Mouse (Mus musculus) brain, embryonic 18.5 days (tissue): ENCODE measurements around the gene Spdl1.
"Not testable (repeated sequence)": the region's sequence is repeated elsewhere in the genome, so short reads cannot be mapped to it uniquely, and the experiment has no call there.

Experiments used
- DNase-seq: peaks from one replicate; pipeline ENCODE4 v3.0.0-alpha.2; 2012; ENCODE audit warnings: low read depth, low spot score

The Spdl1 gene

DNA sequence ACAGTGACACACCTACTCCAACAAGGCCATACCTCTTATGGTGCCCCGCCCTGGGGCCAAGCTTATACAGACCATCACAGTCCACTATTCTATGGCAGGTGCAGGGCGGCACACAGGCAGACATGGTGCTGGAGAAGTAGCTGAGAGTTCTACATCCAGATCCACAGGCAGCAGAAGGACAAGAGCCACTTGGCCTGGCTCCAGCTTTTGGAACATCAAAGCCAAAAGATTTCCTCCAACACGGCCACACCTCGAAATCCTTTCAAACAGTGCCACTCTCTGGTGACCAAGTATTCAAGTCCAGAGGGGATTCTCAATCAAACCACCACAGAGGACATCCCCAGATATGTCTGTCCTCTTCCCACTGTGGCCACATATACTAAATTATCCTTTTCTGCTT lies 28.4 kb downstream of the Spdl1 start:
- DNase-seq: not testable (repeated sequence)

DNA sequence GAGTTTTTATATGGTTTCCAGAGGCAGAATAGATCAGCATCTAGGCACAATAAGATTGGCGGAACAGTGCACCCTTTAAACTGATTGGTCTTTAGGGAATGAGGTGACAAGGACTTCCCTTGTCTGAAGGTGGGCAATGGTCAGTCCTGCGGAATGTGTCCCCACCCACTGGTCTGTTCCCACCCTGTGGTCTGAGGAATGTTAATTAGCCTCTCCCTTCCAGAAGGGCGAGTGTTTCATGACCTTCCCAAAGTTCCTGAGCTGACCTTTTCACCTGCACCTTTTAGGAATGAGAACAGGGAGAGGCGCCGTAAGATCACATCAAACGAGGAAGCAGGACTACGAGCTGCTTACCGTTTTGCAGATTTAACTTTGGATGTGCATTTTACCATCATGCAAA lies 35.4 kb downstream of the Spdl1 start:
- not testable (repeated sequence) for DNase-seq

GRCm38 (mm10) chr11:34796097-34796496 lies 37.3 kb downstream of the Spdl1 start:
- no peak for DNase-seq

DNA sequence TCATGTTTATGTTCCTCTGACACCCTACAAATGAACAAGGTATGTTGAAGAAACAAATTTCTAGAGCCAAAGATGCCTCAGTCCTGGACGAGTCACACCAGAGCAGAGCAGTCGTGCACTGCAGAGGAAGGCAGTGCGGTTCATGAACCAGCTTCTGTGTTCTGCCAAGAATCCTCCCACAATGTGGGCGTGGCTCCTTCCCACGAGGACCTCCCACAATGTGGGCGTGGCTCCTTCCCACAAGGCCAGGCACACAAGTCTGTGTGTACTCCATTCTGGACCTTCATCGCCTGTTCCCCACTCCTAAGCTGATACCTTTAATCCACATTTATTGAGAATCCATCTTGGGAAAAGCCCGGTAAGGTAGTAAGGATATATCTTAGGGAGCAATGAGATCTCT lies 41.6 kb downstream of the Spdl1 start:
- no peak for DNase-seq

- no peak for DNase-seq
Observed at GRCm38 (mm10) chr11:34784864-34785263, 48.6 kb downstream of the Spdl1 start.

- DNase-seq: no peak
Observed at GRCm38 (mm10) chr11:34783587-34784043, 49.8 kb downstream of the Spdl1 start, which contains the start of gene Dock2. TSS of gene Dock2 (minus strand) at chr11:34783892.

DNA sequence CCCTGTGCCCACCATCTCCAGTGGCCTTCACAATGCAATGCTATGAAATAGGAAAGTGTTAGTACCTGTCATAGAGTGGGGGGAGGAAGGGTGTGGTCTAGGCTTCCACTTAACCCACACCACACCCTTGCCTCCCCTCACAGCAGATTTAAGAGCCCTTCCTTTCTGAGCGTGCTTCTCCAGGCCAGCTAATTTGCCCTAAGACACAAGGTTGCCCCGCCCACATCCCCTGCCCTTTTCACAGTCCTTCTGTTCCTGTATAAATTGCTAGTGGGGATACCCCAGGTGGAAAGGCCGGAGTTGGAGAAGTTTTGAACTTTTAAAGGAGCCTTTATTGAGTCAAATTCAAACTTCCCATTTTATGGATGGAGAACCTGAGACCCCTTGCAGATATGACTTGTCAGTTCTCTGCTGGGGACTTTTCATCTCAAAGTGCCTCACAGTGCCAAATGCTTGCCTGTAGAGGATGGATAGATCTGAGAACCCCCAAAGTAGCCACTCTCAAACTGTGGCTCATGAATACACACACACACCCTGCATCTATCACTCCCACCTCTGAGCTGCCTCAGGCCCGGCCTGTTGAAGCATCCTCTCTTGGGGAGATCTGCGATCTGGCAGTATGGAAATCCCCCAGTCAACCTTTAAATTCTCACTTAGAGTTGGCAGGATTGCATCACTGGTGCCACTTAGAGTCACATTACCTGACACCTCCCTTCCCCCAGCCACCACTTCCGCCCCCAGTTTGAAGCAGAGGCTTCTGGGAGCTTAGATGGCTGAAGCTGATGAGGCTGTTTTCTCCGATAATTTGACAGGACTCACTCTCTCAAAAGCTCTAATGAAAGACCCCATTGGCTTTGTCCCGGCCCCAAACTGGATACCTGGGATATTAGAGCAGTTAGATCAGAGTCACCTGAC lies 50.7 kb downstream of the Spdl1 start:
- DNase-seq: no peak

GRCm38 (mm10) chr11:34780786-34781185 lies 52.7 kb downstream of the Spdl1 start:
- DNase-seq: no peak

DNA sequence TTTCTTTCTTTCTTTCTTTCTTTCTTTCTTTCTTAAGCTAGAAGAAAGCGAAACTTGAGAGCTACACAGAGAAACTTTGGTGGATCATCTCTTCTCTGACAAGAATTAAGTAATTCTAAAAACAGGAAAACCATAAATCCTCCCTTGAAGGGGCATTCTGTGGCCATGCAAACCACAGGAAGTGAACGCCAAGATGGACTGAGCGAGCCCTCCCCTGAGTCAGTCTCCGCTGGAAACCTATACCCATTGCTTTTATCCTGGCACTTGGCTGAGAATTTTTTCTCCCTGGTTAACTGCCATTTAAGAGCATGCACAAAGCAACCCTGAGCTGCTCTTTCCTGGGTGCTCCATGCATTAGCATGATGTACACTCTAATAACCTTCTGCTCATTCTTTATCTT lies 53.5 kb downstream of the Spdl1 start:
- DNase-seq: no peak

GRCm38 (mm10) chr11:34778351-34778750 lies 55.1 kb downstream of the Spdl1 start:
- DNase-seq: no peak

DNA sequence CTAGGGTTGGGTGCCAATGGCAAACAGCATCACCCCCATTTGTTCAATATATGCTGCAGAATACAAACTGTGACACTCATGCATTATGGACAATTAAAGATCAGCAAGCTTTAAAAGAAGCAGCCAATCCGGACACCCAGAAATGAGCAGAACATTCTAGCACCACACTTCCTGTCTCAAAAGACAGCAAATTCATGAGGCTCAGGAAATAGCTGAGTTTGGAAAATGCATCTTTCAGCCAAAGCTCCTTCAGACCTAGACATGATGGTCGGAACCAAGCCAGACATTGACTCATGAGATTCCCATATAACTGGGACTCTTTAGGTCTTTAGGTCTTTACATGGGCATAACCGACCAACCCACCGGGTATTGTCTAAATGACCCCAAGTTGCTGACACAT lies 55.9 kb downstream of the Spdl1 start:
- no peak for DNase-seq

- no peak for DNase-seq
Observed at GRCm38 (mm10) chr11:34776054-34776453, 57.4 kb downstream of the Spdl1 start.

DNA sequence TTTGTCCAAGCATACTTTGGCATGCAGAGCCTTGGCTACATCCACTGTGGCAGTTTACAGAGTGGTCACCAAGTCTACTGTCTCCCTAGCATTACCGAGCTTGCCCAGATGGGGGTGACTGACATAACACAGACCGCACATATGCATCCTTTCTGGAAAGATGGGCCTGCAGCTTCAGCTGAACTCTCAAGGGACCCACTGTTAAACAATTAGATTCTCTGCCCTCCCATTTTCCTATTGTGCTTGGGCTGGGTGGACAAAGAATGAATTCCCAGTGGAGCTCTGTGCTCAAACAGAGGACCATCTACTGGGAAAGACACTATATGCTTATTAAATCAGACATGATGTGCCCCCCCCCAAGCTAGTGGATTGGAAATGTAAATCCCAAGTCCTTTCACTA lies 58.8 kb downstream of the Spdl1 start:
- DNase-seq: no peak

- DNase-seq: no peak
Observed at GRCm38 (mm10) chr11:34773304-34773895, 60.0 kb downstream of the Spdl1 start.

DNA sequence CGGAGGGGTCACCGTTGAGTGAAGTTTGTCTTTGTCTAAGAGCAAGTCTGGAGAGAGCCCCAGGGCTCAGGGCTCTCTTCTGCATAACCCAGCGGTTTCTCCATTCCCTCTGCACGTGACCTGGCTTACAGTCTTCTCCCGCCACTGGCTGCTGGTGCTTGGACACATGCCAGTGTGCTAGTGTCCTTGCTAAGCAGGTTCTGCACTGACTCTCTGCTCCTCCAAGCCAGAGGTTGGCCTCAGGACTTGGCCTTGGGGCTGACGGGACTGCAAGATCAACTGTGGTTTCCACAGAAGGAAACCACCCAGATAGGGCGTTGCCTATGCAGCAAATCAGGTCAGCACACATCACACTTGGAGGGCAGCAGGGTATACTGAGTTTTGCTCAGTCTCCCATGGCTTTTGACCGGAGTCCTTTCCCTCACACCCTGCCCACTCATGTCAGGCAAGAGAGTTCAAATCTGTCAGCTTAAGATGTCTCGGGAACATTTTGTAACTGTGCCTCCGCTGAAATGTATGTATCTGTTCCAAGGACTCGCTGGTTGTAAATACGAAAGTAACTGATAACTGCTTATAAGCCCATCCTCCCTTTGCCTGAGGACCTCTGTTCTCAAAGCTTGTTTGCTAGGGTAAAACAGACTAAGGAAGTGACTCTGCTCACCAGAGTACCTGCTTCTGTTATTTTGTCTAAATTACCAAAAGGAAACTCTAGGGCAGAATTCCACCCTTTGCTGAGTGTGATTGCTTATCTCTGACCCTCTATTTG lies 62.0 kb downstream of the Spdl1 start:
- DNase-seq: no peak

DNA sequence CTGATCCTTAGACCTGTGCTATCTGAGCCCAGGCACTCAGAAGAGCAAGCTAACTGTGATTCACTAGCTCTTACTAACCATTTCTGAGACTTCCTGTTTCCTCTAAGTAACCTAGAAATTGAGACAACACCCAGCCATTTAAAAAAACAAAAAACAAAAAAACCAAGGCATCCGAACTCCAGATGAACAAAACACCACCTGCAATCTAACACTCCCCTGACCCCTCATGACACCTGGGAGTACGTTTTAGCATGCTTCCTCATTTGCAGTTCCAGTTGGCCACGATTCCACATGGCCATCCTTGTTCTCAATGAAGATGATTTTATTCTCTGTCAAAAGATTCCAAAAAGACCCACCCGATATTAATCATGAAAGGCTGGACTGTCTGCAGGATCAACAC lies 62.8 kb downstream of the Spdl1 start:
- DNase-seq: no peak

DNA sequence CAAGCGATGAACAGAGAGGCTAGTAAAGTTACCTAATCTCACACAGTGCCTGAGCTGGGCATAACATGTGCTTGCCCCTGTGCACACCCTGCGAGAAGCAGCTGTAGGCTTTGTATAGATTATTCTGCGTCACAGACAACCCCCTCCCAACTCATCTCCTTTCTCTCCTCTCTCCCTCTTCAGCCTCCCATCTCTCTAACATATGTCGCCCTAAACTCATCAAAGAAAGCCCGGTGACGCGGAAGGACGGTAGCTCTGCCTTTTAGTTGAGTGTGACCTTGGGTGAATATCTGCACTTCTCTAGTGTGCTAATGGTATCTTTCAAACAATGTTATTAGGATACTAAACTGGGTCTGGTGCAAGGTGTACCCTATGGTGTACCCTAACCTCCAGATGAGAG lies 63.5 kb downstream of the Spdl1 start:
- no peak for DNase-seq

- DNase-seq: no peak
Observed at GRCm38 (mm10) chr11:34769396-34769795, 64.0 kb downstream of the Spdl1 start.

GRCm38 (mm10) chr11:34763739-34764361 lies 69.6 kb downstream of the Spdl1 start:
- DNase-seq: no peak

GRCm38 (mm10) chr11:34762570-34763127 lies 70.8 kb downstream of the Spdl1 start:
- DNase-seq: no peak

DNA sequence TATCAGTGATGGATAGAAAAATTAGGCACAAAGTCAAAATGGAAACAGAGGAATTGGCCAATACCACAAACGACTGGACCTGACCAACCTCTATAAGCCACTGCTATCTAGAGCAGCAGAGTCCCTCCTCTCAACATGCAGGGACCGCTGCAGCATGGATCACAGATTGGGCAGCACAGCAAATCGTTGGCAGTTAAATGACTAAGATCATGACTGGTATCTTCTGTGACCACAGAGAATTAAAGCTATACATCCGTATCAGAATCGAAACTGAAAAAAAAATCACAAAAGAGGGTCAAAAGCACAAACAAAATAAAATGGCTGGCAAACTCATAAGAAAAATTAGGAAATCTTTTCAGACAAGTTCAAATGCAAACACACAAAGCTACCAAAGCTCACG lies 71.3 kb downstream of the Spdl1 start:
- no peak for DNase-seq
